Mouse (Mus musculus): ENCODE data around the gene Rab3ip. TPM values are rescaled to one million over a fixed set of nuclear protein-coding genes. Genes with fewer than 3 reads are reported as not detected.
A peak's percentile ranks its signal among the peaks of the same experiment; 100 is the strongest.

The Rab3ip gene
- polyA plus RNA-seq, 1 experiment from 2014 or later = 9.8 TPM

GRCm38 (mm10) chr10:116919368-116920317 lies 30.9 kb downstream of the Rab3ip start:
- ATAC-seq (ENCODE audit: low read depth) (no peak), DNase-seq (no peak)
- H3K4me1 ChIP-seq (replicated peaks) = no peaks in the 10 kb centered on the region
- peaks cover 22% of the 10 kb centered on the region for H3K36me3 ChIP-seq
- H3K27ac ChIP-seq = no peak overlapping the region
- H3K4me2 ChIP-seq = no peak overlapping the region
- H3K9me3 ChIP-seq (replicated peaks) = no peaks in the 10 kb centered on the region
- no peak overlapping the region for H3K4me3 ChIP-seq (replicated peaks)
- 78% methylated on average over 25 of the region's 25 CpGs for WGBS (ENCODE audit: insufficient replicate concordance)
- no peak overlapping the region for H3K9ac ChIP-seq
- H3K27me3 ChIP-seq = no peaks in the 10 kb centered on the region

- 64% methylated on average over 8 of the region's 8 CpGs for WGBS (ENCODE audit: insufficient replicate concordance)
- 0 out of 2 replicates have a peak, but pooled peaks cover 2% of the 10 kb centered on the region for H3K4me1 ChIP-seq (replicated peaks)
- H3K27me3 ChIP-seq = no peaks in the 10 kb centered on the region
- H3K4me3 ChIP-seq (replicated peaks) = no peak overlapping the region
- peaks cover 16% of the 10 kb centered on the region for H3K36me3 ChIP-seq
- ATAC-seq (ENCODE audit: low read depth) (no peak), DNase-seq (no peak)
- no peak overlapping the region for H3K9ac ChIP-seq
- no peak overlapping the region for H3K4me2 ChIP-seq
- H3K27ac ChIP-seq = no peak overlapping the region
- no peaks in the 10 kb centered on the region for H3K9me3 ChIP-seq (replicated peaks)
These were observed 34.0 kb downstream of the Rab3ip start for GRCm38 (mm10) chr10:116916581-116916980.

GRCm38 (mm10) chr10:116915286-116915685 lies 35.3 kb downstream of the Rab3ip start:
- no peak for ATAC-seq (ENCODE audit: low read depth)
- no peak overlapping the region for H3K27ac ChIP-seq

GRCm38 (mm10) chr10:116914586-116914985 lies 36.0 kb downstream of the Rab3ip start:
- Histone ChIP-seq H3K9ac (no peak overlapping the region), H3K4me3 (replicated peaks) (no peak overlapping the region), H3K36me3 (peaks cover 30% of the 10 kb centered on the region), H3K4me1 (replicated peaks) (peaks cover 12% of the 10 kb centered on the region), H3K27me3 (no peaks in the 10 kb centered on the region), H3K9me3 (replicated peaks) (no peaks in the 10 kb centered on the region), H3K4me2 (no peak overlapping the region), H3K27ac (no peak overlapping the region)
- ATAC-seq (ENCODE audit: low read depth) (no peak), DNase-seq (no peak)
- 85% methylated on average over 9 of the region's 9 CpGs for WGBS (ENCODE audit: insufficient replicate concordance)

More at GRCm38 (mm10) chr10:116915286-116915685, 35.3 kb downstream of the Rab3ip start:
- no peak for DNase-seq
- WGBS (ENCODE audit: insufficient replicate concordance) = 76% methylated on average over 8 of the region's 8 CpGs
- Histone ChIP-seq H3K36me3 (peaks cover 23% of the 10 kb centered on the region), H3K4me3 (replicated peaks) (no peak overlapping the region), H3K9ac (no peak overlapping the region), H3K9me3 (replicated peaks) (no peaks in the 10 kb centered on the region), H3K4me2 (no peak overlapping the region), H3K4me1 (replicated peaks) (peaks cover 5% of the 10 kb centered on the region), H3K27me3 (no peaks in the 10 kb centered on the region)

- Histone ChIP-seq H3K9ac (no peak overlapping the region), H3K4me3 (replicated peaks) (no peak overlapping the region), H3K27me3 (no peaks in the 10 kb centered on the region), H3K27ac (no peak overlapping the region), H3K9me3 (replicated peaks) (no peaks in the 10 kb centered on the region), H3K4me2 (no peak overlapping the region), H3K4me1 (replicated peaks) (peaks cover 20% of the 10 kb centered on the region), H3K36me3 (peaks cover 28% of the 10 kb centered on the region)
- ATAC-seq (ENCODE audit: low read depth) = no peak
- no peak for DNase-seq
- 77% methylated on average over 17 of the region's 17 CpGs for WGBS (ENCODE audit: insufficient replicate concordance)
These were observed 36.8 kb downstream of the Rab3ip start for GRCm38 (mm10) chr10:116913647-116914273.

GRCm38 (mm10) chr10:116912850-116913249 lies 37.7 kb downstream of the Rab3ip start:
- Histone ChIP-seq H3K9ac (no peak overlapping the region), H3K4me1 (replicated peaks) (peaks cover 25% of the 10 kb centered on the region), H3K4me2 (no peak overlapping the region), H3K4me3 (replicated peaks) (no peak overlapping the region), H3K27me3 (no peaks in the 10 kb centered on the region), H3K36me3 (peaks cover 26% of the 10 kb centered on the region), H3K9me3 (replicated peaks) (no peaks in the 10 kb centered on the region), H3K27ac (no peak overlapping the region)
- DNase-seq (no peak), ATAC-seq (ENCODE audit: low read depth) (no peak)
- WGBS (ENCODE audit: insufficient replicate concordance) = 80% methylated on average over 9 of the region's 9 CpGs

GRCm38 (mm10) chr10:116908901-116909642 lies 41.5 kb downstream of the Rab3ip start:
- Histone ChIP-seq H3K27ac (peak overlapping the region; percentile 93), H3K4me3 (replicated peaks) (peak overlapping the region; percentile 45), H3K36me3 (peaks cover 40% of the 10 kb centered on the region), H3K4me1 (replicated peaks) (peaks cover 35% of the 10 kb centered on the region), H3K9ac (peak overlapping the region; percentile 56), H3K9me3 (replicated peaks) (no peaks in the 10 kb centered on the region), H3K4me2 (peak overlapping the region; percentile 63), H3K27me3 (no peaks in the 10 kb centered on the region)
- 30% methylated on average over 15 of the region's 15 CpGs for WGBS (ENCODE audit: insufficient replicate concordance)
- ATAC-seq (ENCODE audit: low read depth) (peak; percentile 100), DNase-seq (peak; percentile 73)

- Histone ChIP-seq H3K4me2 (no peak overlapping the region), H3K9me3 (replicated peaks) (no peaks in the 10 kb centered on the region), H3K4me1 (replicated peaks) (peaks cover 34% of the 10 kb centered on the region), H3K4me3 (replicated peaks) (no peak overlapping the region), H3K27me3 (no peaks in the 10 kb centered on the region), H3K36me3 (peaks cover 34% of the 10 kb centered on the region), H3K9ac (no peak overlapping the region), H3K27ac (no peak overlapping the region)
- DNase-seq (no peak), ATAC-seq (ENCODE audit: low read depth) (no peak)
- 87% methylated on average over 9 of the region's 9 CpGs for WGBS (ENCODE audit: insufficient replicate concordance)
These were observed 43.8 kb downstream of the Rab3ip start for GRCm38 (mm10) chr10:116906794-116907193.

- WGBS (ENCODE audit: insufficient replicate concordance) = 76% methylated on average over 10 of the region's 10 CpGs
- H3K4me1 ChIP-seq (replicated peaks) = peaks cover 24% of the 10 kb centered on the region
- H3K36me3 ChIP-seq = peaks cover 20% of the 10 kb centered on the region
- no peaks in the 10 kb centered on the region for H3K9me3 ChIP-seq (replicated peaks)
- H3K27me3 ChIP-seq = no peaks in the 10 kb centered on the region
- H3K9ac ChIP-seq = no peak overlapping the region
- DNase-seq (no peak), ATAC-seq (ENCODE audit: low read depth) (no peak)
- H3K4me3 ChIP-seq (replicated peaks) = no peak overlapping the region
- no peak overlapping the region for H3K27ac ChIP-seq
- H3K4me2 ChIP-seq = no peak overlapping the region
These were observed 46.1 kb downstream of the Rab3ip start for GRCm38 (mm10) chr10:116904503-116904908.

GRCm38 (mm10) chr10:116896336-116897177 lies 54.0 kb downstream of the Rab3ip start, which contains the start of gene Myrfl:
TSS of gene Myrfl (minus strand) at chr10:116896919.
- ATAC-seq (ENCODE audit: low read depth) = no peak

More at GRCm38 (mm10) chr10:116896336-116897177, 54.0 kb downstream of the Rab3ip start, which contains the start of gene Myrfl:
- H3K9me3 ChIP-seq (replicated peaks) = no peaks in the 10 kb centered on the region
- no peaks in the 10 kb centered on the region for H3K27me3 ChIP-seq
- no peak within 1 kb of the TSS for H3K9ac ChIP-seq
- no peaks in the 10 kb centered on the region for H3K36me3 ChIP-seq
- no peak within 1 kb of the TSS for H3K27ac ChIP-seq
- 62% methylated on average over 17 of the region's 17 CpGs for WGBS (ENCODE audit: insufficient replicate concordance)
- H3K4me3 ChIP-seq (replicated peaks) = no peak within 1 kb of the TSS
- no peak for DNase-seq
- H3K4me2 ChIP-seq = no peak within 1 kb of the TSS
- H3K4me1 ChIP-seq (replicated peaks) = no peaks in the 10 kb centered on the region

All from liver, embryonic 13.5 days (tissue).